Mouse (Mus musculus): Measurements from ENCODE around the gene Lrch1. TPM values are rescaled to one million over a fixed set of nuclear protein-coding genes. Genes with fewer than 3 reads are reported as not detected.
A peak's percentile ranks its signal among the peaks of the same experiment; 100 is the strongest.

The Lrch1 gene
- polyA plus RNA-seq (2021) = 13.0 TPM

GRCm38 (mm10) chr14:74947376-74948013 lies at the start of gene Lrch1:
Gene Lrch1 (minus strand): TSS chr14:74947876.
- CTCF ChIA-PET = interaction anchor here (1.0 kb wide), 2 partner anchors 21 to 37 kb away, joined by 3 read pairs; no protein-coding TSS in a partner anchor
- in situ Hi-C loops (cut with MboI; ENCODE audit: low pct_unique_long_range_greater_than_20kb) = loop anchor here (5.0 kb wide), 1 partner anchor 65 kb away; no protein-coding TSS in a partner anchor
- POLR2A ChIA-PET = no interaction called here

GRCm38 (mm10) chr14:74997041-74997440 lies 49.4 kb upstream of the Lrch1 start:
- DNase-seq (ENCODE audit: low read depth, low spot score) (no peak), ATAC-seq (no peak)

More at GRCm38 (mm10) chr14:74947376-74948013, at the start of gene Lrch1:
- DNase-seq (ENCODE audit: low read depth, low spot score) = no peak
- ATAC-seq = peak; percentile 36
- no peak for TF ChIP-seq CTCF (IDR thresholded peaks at IDR 0.05)
- no peaks in the 10 kb centered on the region for H3K27me3 ChIP-seq

GRCm38 (mm10) chr14:74996556-74996955 lies 48.9 kb upstream of the Lrch1 start:
- H3K27me3 ChIP-seq = no peaks in the 10 kb centered on the region
- in situ Hi-C loops (cut with MboI; ENCODE audit: low pct_unique_long_range_greater_than_20kb) = loop anchor here (10.0 kb wide), 1 partner anchor 352 kb away; the partner anchor contains the start of gene Htr2a
- DNase-seq (ENCODE audit: low read depth, low spot score) (no peak), ATAC-seq (peak; percentile 61)
- no peak for TF ChIP-seq CTCF (IDR thresholded peaks at IDR 0.05)
- CTCF ChIA-PET = interaction anchor here (1.2 kb wide), 2 partner anchors 14 to 15 kb away, joined by 3 read pairs; no protein-coding TSS in a partner anchor
- POLR2A ChIA-PET = interaction anchor here (0.6 kb wide), 1 partner anchor 416 kb away, joined by 3 read pairs; no protein-coding TSS in a partner anchor

More at GRCm38 (mm10) chr14:74997041-74997440, 49.4 kb upstream of the Lrch1 start:
- ChIA-PET POLR2A (no interaction called here), CTCF (interaction anchor here (1.2 kb wide), 2 partner anchors 14 to 15 kb away, joined by 3 read pairs; no protein-coding TSS in a partner anchor)
- in situ Hi-C loops (cut with MboI; ENCODE audit: low pct_unique_long_range_greater_than_20kb) = loop anchor here (10.0 kb wide), 1 partner anchor 352 kb away; the partner anchor contains the start of gene Htr2a
- H3K27me3 ChIP-seq = no peaks in the 10 kb centered on the region
- no peak for TF ChIP-seq CTCF (IDR thresholded peaks at IDR 0.05)

- ChIA-PET POLR2A (interaction anchor here (0.6 kb wide), 1 partner anchor 321 kb away, joined by 3 read pairs; no protein-coding TSS in a partner anchor), CTCF (interaction anchor here (0.6 to 2.6 kb wide), 13 partner anchors 9 to 238 kb away, joined by 3 to 13 read pairs (median 4); partner anchors contain the start of gene Rubcnl)
- DNase-seq (ENCODE audit: low read depth, low spot score) (peak; percentile 12), ATAC-seq (no peak)
- TF ChIP-seq CTCF (IDR thresholded peaks at IDR 0.05) = peak; percentile 52
- in situ Hi-C loops (cut with MboI; ENCODE audit: low pct_unique_long_range_greater_than_20kb) = loop anchor here (5.0 to 10.0 kb wide), 2 partner anchors 228 to 346 kb away; partner anchors contain the start of gene Htr2a
- H3K27me3 ChIP-seq = no peaks in the 10 kb centered on the region
Measured at GRCm38 (mm10) chr14:74990504-74990903, 42.8 kb upstream of the Lrch1 start.

- no peak for ATAC-seq
Measured at GRCm38 (mm10) chr14:74989909-74990308, 42.2 kb upstream of the Lrch1 start.

GRCm38 (mm10) chr14:74989322-74989721 lies 41.6 kb upstream of the Lrch1 start:
- TF ChIP-seq CTCF (IDR thresholded peaks at IDR 0.05) = no peak
- ATAC-seq = no peak
- CTCF ChIA-PET = interaction anchor here (1.8 to 2.6 kb wide), 2 partner anchors 26 to 230 kb away, joined by 3 to 13 read pairs; partner anchors contain the start of gene Rubcnl
- no peak for DNase-seq (ENCODE audit: low read depth, low spot score)
- in situ Hi-C loops (cut with MboI; ENCODE audit: low pct_unique_long_range_greater_than_20kb) = no loop called here
- POLR2A ChIA-PET = interaction anchor here (0.7 kb wide), 1 partner anchor 70 kb away, joined by 3 read pairs; no protein-coding TSS in a partner anchor
- no peaks in the 10 kb centered on the region for H3K27me3 ChIP-seq

More at GRCm38 (mm10) chr14:74989909-74990308, 42.2 kb upstream of the Lrch1 start:
- no peak for DNase-seq (ENCODE audit: low read depth, low spot score)
- TF ChIP-seq CTCF (IDR thresholded peaks at IDR 0.05) = no peak
- H3K27me3 ChIP-seq = no peaks in the 10 kb centered on the region
- CTCF ChIA-PET = interaction anchor here (1.0 to 2.6 kb wide), 11 partner anchors 9 to 237 kb away, joined by 3 to 13 read pairs (median 4); partner anchors contain the start of gene Rubcnl
- in situ Hi-C loops (cut with MboI; ENCODE audit: low pct_unique_long_range_greater_than_20kb) = loop anchor here (5.0 to 10.0 kb wide), 2 partner anchors 228 to 345 kb away; partner anchors contain the start of gene Htr2a
- POLR2A ChIA-PET = interaction anchor here (0.7 kb wide), 1 partner anchor 215 kb away, joined by 3 read pairs; no protein-coding TSS in a partner anchor

- ATAC-seq (no peak), DNase-seq (ENCODE audit: low read depth, low spot score) (no peak)
- no peaks in the 10 kb centered on the region for H3K27me3 ChIP-seq
- ChIA-PET POLR2A (interaction anchor here (0.9 kb wide), 1 partner anchor 291 kb away, joined by 3 read pairs; no protein-coding TSS in a partner anchor), CTCF (interaction anchor here (0.7 to 1.2 kb wide), 2 partner anchors 27 to 30 kb away, joined by 3 read pairs; no protein-coding TSS in a partner anchor)
- no peak for TF ChIP-seq CTCF (IDR thresholded peaks at IDR 0.05)
- in situ Hi-C loops (cut with MboI; ENCODE audit: low pct_unique_long_range_greater_than_20kb) = no loop called here
Measured at GRCm38 (mm10) chr14:74986527-74986926, 38.9 kb upstream of the Lrch1 start.

- CTCF ChIA-PET = no interaction called here
- no peaks in the 10 kb centered on the region for H3K27me3 ChIP-seq
- DNase-seq (ENCODE audit: low read depth, low spot score) (no peak), ATAC-seq (no peak)
- in situ Hi-C loops (cut with MboI; ENCODE audit: low pct_unique_long_range_greater_than_20kb) = no loop called here
- TF ChIP-seq CTCF (IDR thresholded peaks at IDR 0.05) = no peak
- POLR2A ChIA-PET = no interaction called here
Measured at GRCm38 (mm10) chr14:74985658-74986057, 38.0 kb upstream of the Lrch1 start.

- DNase-seq (ENCODE audit: low read depth, low spot score) (no peak), ATAC-seq (no peak)
- in situ Hi-C loops (cut with MboI; ENCODE audit: low pct_unique_long_range_greater_than_20kb) = no loop called here
- no peaks in the 10 kb centered on the region for H3K27me3 ChIP-seq
- CTCF ChIA-PET = no interaction called here
- POLR2A ChIA-PET = no interaction called here
- TF ChIP-seq CTCF (IDR thresholded peaks at IDR 0.05) = no peak
Measured at GRCm38 (mm10) chr14:74984817-74985391, 37.2 kb upstream of the Lrch1 start.

- CTCF ChIA-PET = interaction anchor here (0.8 to 1.1 kb wide), 3 partner anchors 9 to 14 kb away, joined by 3 read pairs; no protein-coding TSS in a partner anchor
- no peak for ATAC-seq
- in situ Hi-C loops (cut with MboI; ENCODE audit: low pct_unique_long_range_greater_than_20kb) = no loop called here
Measured at GRCm38 (mm10) chr14:74983079-74983478, 35.4 kb upstream of the Lrch1 start.

More at GRCm38 (mm10) chr14:74983079-74983478, 35.4 kb upstream of the Lrch1 start:
- POLR2A ChIA-PET = no interaction called here
- no peak for DNase-seq (ENCODE audit: low read depth, low spot score)
- TF ChIP-seq CTCF (IDR thresholded peaks at IDR 0.05) = no peak
- no peaks in the 10 kb centered on the region for H3K27me3 ChIP-seq

Data from Patski (cell line).